Mouse (Mus musculus): ENCODE measurements around the gene Stard3nl.

DNA sequence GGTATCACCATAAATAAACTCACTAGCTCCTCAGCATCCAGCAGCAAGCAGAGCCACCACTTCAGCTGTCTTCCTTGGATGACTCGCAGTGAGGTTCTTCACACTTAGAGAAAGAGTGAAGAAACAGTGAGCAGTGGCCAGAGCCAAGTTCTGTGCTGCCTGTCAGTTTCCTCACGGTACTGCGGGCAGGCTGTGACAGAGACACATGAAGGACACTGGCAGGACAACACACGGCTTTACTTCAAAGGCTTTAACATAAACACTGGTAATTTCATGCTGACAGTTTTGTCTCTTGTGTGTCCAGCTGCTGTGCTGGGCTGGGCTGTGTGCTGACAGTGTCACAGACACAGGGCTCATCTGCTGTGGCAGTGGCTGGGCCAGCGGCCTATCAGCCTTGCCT lies 37.6 kb downstream of the Stard3nl start:
- TF ChIP-seq CTCF (IDR thresholded peaks at IDR 0.05; ENCODE audit: low read depth) (no peak), EP300 (IDR thresholded peaks at IDR 0.05; ENCODE audit: low read depth) (no peak)

Data from liver, embryonic 14.5 days (tissue).